Mouse (Mus musculus) T-helper 17 cell (primary cell): ENCODE measurements around the gene Cspg4.
"Not testable (repeated sequence)": the region's sequence is repeated elsewhere in the genome, so short reads cannot be mapped to it uniquely, and the experiment has no call there.

ENCODE experiments used
- in situ Hi-C, 2 experiments: fragments of 300-600 bp; cut with MboI, MseI; formaldehyde crosslinking; loops; 1 replicate in 1 of 2; 2 replicates in 1 of 2; pipeline ENCODE4 v1.15.1; 2025; ENCODE audit warnings: high pct_unique_total_duplicates in 2 of 2

Cspg4 gene

DNA sequence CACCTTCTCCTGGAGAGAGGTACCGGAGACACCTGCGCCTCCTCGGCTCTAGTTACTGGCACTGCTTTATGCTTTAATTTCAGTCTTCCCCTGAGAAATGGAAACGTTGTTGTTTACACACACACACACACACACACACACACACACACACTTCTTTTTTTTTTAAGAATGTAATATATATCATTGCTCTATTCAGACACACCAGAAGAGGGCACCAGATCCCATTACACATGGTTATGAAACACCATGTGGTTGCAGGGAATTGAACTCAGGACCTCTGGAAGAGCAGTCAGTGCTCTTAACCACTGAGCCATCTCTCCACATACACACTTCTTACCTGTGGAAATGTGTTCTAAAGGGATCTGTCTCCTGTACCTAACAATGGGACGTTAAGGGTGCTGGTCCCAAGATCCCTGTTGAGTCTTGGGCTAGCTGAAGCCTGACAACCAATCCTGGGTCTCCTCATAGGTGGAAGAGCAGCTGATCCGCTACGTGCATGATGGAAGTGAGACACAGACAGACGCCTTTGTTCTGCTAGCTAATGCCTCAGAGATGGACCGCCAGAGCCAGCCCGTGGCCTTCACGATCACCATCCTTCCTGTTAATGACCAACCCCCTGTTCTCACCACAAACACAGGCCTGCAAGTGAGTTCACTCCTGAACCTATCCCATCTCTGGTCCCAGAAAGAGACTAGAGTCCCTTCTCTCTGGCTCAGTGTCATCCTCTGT lies 25.9 kb downstream of the Cspg4 start:
- in situ Hi-C loops, result no loop called here

DNA sequence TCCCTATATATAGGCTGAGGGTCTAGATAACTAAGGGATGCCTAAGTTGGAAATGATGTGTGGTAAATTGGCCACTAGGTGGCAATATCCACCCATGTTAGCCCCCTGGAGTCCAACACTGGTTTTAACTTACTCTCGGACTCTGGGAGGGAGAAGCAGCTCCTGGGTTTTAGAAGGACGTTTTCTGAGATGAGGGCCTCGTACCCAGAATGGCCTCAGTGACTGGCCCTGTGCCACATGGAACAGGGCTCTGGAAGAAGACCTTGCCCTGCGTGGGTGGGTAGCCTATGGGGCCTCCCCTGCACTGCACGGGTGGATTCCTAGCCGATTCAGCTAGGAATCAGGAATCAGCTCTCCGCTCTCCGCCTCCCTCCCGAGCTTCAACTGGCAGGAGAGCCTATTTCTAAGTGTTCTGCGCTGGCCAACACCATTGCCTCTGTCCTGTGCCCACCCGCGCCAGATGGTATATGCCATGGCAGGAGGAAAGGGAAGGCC lies 26.7 kb downstream of the Cspg4 start:
- in situ Hi-C loops, result no loop called here

DNA sequence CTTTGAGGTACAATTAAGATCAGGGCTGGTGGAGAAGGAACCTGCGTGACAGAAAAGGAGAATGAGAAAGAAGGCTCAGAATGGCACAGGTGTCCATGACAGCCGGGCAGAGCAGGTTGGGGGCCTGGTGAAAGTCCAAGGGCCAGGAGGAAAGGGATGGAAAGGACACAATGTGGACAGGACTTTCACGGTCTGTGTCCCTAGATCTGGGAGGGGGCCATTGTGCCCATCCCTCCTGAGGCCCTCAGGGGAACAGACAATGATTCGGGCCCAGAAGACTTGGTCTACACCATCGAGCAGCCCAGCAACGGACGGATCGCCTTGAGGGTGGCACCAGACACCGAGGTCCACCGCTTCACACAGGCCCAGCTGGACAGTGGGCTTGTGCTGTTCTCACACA lies 27.3 kb downstream of the Cspg4 start:
- in situ Hi-C loops, result no loop called here

DNA sequence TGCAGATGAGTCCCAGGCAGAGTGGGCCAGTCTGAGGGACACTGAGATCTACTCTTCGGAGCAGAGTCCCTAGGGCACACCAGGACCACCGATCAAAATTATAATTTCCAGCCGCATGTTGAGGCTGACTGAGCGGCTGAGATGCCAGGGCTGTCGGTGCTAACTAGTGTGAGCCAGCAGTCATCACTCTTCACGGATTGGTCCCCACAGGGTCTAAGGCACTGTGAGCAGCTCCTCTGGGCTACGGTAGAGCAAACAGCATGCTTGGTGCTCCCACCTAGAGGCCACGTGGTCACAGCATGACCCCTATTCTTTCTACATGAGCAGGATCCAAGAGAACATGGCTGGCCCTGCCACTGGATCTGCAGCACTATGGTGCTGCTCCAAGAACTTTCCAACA lies 28.5 kb downstream of the Cspg4 start:
- in situ Hi-C loops, result no loop called here

DNA sequence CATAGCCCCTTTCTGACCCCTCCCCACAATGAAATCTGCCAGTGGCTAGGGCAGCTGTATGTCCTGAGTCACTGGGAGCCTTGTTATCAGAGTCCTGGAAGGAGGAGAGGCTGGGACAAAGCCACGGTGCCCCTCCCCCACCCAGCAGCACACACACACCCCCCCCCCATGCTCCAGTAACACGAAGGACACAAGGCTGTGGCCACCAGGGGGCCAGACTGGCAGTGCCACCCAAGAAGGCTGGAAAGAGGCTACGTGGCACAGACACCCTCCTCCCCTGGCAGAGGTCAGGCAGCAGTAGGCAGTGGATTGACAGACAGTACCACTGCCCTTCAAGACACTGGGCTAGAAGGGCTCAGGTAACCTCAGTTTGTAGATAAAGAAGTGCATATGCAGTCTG lies 29.2 kb downstream of the Cspg4 start:
- in situ Hi-C loops, result no loop called here

DNA sequence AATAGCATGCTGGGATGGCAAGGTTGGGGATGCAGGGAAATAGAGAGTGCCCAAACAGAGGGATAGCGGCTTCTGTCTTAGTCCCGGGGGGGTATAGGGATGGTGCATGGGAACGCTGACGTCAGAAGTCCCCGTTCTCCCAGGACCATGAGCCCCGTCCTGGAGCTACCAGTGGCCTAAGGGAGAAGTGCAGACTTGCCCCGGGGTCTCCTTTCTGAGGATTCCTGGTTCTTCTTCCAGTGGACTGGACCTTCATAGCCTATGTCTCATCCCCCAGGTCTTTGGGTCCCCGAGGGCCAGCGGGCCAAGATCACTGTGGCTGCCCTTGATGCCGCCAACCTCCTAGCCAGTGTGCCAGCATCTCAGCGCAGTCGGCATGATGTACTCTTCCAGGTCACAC lies 31.9 kb downstream of the Cspg4 start:
- in situ Hi-C loops, result no loop called here

DNA sequence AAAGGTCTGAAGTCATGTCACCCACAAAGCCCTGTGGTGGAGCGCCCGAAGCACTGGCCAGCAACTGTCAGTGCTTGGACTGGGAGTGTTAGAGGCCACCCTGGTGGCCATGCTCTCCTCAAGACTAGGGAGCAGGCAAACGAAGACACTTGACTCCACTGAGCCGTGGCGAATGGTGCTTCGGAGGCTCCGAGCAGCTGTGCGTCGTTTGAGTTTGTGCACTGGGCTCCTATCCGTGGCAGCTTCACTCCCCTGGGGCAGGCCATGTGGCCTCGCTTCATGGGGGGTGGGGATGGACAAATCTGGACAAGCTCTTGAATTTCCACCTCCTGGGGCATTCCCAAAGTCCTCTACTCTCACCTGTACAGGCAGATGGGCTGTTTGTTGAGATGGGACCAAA lies 34.6 kb downstream of the Cspg4 start:
- in situ Hi-C loops, result no loop called here

DNA sequence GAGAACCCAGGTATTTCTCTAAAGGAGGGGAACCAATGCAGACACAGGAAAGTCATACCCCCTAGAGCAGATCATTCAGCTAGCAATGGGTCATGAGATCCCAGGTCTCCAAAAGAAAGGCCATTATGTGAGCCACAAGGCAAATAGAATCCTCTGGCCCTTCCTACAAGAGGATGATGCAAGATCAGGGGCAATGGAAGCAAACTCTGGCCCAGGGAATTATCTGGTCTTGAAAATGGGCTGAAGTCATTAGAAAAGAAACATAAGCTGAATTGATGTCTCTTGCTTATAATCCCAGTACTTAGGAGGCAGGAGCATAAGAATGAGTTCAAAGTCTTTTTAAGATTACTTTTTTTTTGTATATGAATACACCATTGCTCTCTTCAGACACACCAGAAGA lies 35.2 kb downstream of the Cspg4 start:
- in situ Hi-C loops, result no loop called here

DNA sequence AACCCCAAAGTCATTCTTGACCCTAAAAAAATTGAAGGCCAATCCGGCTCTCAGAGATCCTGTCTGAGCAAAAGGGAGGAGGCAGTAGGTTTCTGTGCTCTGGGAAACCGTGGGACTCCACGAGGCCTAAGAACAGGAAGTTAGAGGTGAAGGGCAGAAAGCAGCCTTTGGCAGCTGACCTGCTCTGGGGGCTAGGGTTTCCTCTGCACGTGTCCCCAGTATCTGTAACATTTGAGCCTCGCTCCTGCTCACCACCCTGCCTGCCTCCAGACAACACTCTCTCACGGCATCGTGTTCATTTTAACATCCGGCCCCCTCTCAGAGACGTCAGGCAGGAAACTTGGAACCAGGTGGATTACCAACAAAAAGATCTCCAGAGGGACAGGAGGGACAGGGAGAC lies 35.7 kb downstream of the Cspg4 start:
- in situ Hi-C loops, result no loop called here

DNA sequence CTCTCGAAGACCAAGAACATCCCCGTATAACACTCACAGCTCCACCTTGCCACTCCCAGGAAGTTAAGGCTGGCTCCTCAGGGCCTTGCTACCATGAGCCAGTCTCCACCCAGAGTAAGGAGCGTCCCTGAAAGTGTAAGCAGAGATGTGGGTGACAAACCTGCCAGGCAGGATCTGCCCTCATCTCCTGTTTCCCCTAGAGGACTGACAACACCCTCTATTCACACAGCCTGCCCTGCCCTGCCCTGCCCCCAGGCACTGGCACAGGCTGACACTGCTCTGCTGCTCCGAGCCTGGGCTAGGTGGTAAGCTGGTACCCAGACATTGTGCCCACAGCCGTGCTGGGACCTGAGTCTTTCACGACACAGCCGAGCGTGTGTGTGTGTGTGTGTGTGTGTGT lies 36.4 kb downstream of the Cspg4 start:
- in situ Hi-C loops, result no loop called here

DNA sequence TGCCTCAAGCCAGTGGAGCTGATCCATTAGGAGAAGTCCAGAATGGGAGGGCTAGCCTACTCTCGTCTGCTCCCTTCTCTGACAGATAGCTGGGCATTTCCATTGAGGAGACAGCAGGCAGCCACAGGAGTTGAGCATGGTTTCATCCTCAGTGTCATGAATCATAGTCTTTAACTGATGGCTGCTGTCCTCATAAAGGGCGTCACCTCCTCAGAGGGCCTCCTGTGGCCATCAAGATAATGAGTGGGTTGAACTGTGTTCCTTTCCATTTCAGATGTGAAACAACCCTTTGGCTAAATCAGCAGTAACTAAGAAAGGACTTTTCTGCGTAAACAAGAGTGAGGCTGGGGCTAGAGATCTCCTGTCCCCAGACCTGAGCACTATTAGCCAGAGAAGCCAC lies 38.8 kb downstream of the Cspg4 start:
- in situ Hi-C loops, result no loop called here

DNA sequence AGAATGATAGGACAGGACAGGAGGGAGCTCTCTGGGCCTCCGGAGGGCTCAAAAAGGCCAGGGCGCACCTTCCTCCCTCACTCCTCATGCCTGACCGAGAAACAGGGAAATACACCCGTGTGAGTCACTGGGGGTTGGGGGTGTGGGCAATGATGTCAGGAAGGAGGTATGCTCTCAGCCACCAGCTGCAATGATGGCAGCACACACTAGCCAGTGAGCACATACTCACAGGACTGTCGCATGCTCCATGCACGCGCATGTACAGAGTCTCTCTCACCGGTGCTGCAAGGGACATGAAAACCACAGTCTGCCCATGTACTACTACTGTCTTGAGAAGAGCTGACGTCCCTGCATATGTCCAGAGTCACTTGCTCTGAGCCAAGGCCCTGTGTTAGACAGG lies 42.7 kb downstream of the Cspg4 start:
- in situ Hi-C loops, result no loop called here

DNA sequence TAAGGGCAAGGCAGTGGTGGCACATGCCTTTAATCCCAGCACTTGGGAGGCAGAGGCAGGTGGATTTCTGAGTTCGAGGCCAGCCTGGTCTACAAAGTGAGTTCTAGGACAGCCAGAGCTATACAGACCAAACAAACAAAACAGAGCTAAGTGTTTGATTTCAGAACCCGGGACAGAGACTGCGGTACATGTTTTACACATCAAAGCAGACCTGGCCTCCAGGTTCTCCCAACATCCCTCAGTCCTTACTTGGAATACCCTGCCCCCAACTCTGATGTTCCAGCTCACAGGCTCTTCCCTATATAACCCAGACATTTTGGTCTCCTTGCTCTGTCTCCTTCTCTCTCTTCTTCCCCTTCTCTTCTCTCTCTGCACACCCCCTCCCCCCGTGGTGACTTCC lies 45.2 kb downstream of the Cspg4 start:
- in situ Hi-C loops, result not testable (repeated sequence)

DNA sequence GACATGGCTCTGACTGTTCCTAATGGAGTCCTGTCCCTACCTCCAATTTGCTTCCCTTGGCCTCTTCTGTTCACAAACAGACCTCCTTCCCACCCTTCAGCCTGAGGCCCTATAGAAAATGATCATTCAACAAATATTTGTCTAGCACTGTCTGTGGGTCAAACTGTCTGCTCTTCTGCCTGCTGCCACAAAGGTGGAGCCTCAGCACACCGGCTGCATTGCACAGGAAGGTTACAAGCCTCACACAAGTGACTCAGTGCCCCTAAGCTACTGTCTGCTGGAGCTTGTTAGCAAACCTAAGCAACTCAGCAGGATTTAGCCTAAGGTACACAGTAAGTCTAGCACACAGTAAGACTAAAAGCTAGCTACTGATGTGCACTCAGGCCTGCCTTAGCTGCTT lies 46.2 kb downstream of the Cspg4 start:
- in situ Hi-C loops, result no loop called here

DNA sequence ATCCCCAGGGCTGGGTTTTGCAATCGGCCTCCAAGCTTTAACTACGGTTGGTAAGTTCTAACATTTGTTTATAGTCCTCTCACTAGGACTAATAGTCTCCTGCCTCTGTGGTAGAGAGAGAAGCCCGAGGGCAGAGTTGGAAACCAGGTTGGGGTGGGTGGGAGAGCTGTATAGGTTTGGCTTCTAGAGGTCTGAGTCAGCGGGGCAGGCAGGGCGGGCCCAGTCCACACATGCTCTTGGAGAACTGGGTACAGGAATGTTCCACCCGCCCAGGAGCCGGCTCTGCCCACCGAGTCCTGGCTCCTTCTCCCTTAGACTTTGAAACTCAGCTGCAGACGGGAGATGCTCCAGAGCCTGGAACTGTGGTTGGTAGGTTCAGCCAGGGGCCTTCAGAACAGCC lies 49.2 kb downstream of the Cspg4 start:
- in situ Hi-C loops, result no loop called here

DNA sequence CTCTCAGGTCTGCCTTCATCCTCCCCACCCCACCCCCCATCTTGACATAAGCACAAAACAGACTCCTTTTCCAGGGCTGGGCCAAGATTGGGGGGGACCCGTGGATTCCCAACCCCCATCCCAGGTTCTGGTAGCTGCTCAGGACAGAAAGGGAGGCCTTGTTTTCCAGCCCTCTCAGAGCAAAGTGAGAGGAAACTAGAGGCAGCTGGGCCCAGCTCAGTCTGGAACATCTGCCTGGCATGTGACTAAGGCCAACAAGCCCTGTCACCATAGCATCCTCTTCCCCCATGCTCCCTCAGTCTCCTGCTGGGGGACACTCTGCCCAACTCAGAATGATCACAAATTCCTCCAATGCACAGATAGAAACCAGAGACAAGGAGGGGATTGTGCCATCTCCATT lies 50.3 kb downstream of the Cspg4 start:
- in situ Hi-C loops, result no loop called here

DNA sequence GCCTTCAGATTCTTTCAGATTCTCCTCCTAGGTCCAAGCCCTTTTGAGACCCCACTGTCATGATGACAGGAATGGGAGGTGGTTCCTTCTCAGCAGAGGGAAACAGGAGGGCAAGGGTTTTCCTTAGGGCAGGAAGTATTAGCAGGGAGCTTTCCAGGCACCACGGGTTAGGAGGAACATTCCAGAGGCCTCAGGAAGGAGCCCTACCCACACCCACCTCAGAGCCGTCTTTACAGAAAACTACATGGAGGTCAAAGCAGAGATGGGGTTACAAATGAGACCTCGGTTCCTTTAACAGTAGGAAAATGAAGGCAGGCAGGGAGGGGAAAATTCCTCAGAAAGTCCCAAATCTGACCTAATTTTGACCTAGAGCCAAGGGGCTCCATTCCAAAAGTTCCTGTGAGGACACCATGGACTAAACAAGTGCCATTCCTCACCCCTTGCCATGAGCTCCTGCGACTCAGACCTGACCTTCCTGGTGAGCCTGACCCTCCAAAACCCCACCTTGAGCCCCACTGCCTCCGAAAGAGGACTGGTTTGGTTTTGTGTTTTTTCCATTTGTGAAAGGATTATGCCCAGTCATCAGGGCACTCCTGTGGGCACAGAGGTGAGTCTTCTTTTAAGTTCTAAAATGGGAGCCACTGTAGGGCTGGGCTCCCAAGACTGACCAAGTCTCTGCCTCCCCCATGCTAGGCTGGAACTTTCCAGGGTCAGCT lies 51.0 kb downstream of the Cspg4 start:
- in situ Hi-C loops, result no loop called here

DNA sequence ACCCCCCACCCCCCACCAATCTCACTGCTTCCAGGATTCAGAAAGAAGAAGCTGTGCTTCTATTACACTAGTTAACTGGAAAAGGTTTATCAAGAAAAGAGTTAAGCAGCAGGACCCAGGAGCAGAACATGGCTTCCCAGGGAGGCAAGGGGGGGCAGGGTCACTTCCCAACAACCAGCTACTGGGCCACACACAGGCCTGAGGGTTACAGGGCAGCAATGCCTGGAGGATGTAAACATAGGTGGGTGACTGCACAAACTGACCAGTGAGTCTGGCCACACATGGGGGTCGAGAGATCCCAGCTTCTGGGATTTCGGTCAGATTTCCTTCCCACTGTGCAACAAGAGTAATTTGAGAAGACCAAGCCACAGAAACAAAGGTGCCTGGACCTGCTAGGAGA lies 52.3 kb downstream of the Cspg4 start:
- in situ Hi-C loops, result no loop called here

DNA sequence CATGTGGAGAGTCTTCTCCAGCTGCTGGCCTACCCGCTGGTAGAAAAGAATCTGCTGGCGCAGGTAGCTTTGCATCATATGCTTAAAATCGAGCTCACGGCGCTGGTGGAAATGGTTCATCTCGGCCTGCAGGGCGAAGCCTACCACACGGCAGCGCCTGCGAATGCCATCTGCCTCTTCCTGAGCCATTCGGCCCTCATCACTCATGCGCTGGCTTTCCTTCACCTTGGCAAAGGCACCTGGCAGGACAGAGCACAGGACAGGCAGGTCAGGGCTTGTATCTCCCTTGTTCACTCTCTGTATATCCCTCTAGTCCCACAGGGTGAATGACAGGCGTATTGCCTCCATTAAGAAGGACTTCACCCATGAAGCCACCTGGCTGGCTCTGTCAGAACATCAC lies 53.6 kb downstream of the Cspg4 start:
- in situ Hi-C loops, result no loop called here

DNA sequence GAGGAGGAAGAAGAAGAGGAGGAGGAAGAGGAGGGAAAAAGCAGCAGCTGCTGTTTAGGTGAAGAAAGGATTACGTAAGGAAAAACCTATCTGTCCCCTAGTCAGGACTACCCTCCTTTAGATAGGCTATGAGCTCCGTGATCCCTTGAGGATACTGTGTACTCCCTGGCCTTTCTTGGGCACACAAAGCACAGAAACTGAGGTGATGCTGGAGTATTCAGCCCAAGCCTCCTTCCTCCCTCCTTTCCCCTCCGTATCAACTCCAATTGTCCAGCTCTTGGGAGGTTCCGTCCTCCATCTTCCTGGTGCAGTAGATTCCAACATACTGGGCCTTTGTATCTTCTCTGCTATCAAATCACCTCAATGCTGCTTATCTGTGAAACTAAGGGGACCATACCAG lies 57.9 kb downstream of the Cspg4 start:
- in situ Hi-C loops, result no loop called here

DNA sequence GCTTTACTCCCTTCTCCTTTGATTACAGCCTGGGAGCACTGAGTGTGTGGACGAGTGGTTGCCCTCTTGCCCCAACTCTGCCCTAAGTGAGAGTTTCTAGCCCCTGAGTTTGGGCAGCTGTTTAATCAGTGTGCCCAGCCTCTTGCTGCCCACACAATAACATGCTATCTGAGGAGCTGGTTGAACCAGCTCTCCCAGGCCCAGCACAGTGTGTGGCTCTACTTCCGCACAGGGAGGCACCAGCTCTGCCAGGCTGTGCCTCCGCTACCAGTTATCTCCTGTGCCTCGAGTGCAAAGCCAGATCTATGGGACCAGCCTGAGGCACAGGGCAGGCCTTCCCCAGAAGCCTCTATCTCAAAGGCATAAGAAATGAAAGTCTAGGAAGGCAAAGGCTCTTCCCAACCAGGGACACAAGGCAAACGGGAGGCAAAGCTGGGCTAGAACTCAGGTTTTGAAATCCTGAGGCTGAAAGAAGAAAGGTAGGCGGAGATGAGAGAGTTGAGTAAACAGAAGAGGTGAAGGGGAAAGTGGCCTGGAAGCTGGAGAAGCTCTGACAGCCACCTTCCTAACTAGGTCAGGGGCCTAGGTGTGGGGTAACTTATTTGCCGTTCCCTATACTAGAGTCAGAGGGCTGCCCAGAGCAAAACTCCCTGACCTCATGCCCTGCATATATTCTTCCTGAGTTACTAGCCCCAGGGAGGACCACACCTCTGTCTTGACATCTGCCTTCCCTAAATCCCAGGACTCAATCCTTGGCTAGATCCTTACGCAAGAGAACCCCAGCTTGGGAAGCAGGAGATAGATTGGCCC lies 59.2 kb downstream of the Cspg4 start:
- in situ Hi-C loops, result no loop called here

DNA sequence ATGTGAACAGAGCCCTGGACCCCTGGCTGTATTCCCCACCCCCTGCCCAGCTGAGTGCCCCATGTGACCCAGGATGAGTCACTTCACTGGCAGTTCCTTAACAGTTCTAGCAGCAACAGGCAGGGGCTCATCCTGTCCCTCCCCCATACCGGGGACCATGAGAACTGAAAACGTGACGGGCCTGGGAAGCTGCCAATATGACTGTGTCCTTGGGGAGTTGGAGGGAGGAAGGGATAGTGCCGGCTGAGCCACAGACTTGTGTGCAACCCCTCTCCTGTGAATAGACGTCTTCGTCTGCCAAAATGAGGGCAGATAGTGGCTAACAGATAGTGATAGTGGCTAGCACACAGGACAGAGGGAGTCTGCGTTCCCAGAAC lies 59.8 kb downstream of the Cspg4 start:
- in situ Hi-C loops, result no loop called here
